Mouse (Mus musculus) stomach, embryonic 15.5 days (tissue): Measurements from ENCODE around the gene Psmg1. TPM values are rescaled to one million over a fixed set of nuclear protein-coding genes. Genes with fewer than 3 reads are reported as not detected.

Experiments used
- ATAC-seq: fragments of 200-750 bp; cut with Nextera tagmentation; 2 replicates; pipeline ENCODE4 v1.8.0; 2017; ENCODE audit warnings: low read depth, moderate number of reproducible peaks, moderate TSS enrichment; ENCODE audit not compliant: insufficient read depth, low FRiP score
- H3K27ac ChIP-seq: fragments of 300-500 bp; sonication (generic); 2 replicates; pipeline ENCODE4 v1.5.1; 2015; ENCODE audit warnings: mild to moderate bottlenecking, inconsistent platforms
- H3K27me3 ChIP-seq: fragments of 300-500 bp; sonication (generic); replicated peaks from 2 replicates; pipeline ENCODE4 v1.6.1; 2015; ENCODE audit warnings: inconsistent platforms
- H3K36me3 ChIP-seq: fragments of 300-500 bp; sonication (generic); 2 replicates; pipeline ENCODE4 v1.6.1; 2015; ENCODE audit warnings: inconsistent platforms
- H3K4me1 ChIP-seq: fragments of 300-500 bp; sonication (generic); 2 replicates; pipeline ENCODE4 v1.6.1; 2015; ENCODE audit warnings: inconsistent platforms
- H3K4me2 ChIP-seq: fragments of 300-500 bp; sonication (generic); 2 replicates; pipeline ENCODE4 v1.6.1; 2015; ENCODE audit warnings: mild to moderate bottlenecking, inconsistent platforms
- H3K4me3 ChIP-seq: fragments of 300-500 bp; sonication (generic); replicated peaks from 2 replicates; pipeline ENCODE4 v1.5.1; 2015; ENCODE audit warnings: inconsistent platforms
- H3K9ac ChIP-seq: fragments of 300-500 bp; sonication (generic); 2 replicates; pipeline ENCODE4 v1.6.1; 2015; ENCODE audit warnings: inconsistent platforms
- H3K9me3 ChIP-seq: fragments of 300-500 bp; sonication (generic); 2 replicates; pipeline ENCODE4 v1.6.1; 2016; ENCODE audit warnings: inconsistent platforms
- WGBS: fragments of 180-500 bp; shearing (Covaris S2); methylation state at CpG from one replicate; pipeline ENCODE4 v1.1.7; 2015; 5-methylcytosine and 5-hydroxymethylcytosine counted together
- polyA plus RNA-seq: library from polyadenylated mRNA; unstranded; fragments of >200 nt; fragmentation: Nextera tagmentation; extraction: Ambion mirVana; gene quantifications from 2 replicates; pipeline ENCODE4 v1.2.1, GENCODE M21; 2015

Psmg1 gene
- polyA plus RNA-seq, 1 experiment from 2014 or later: 89.1 TPM

GRCm38 (mm10) chr16:95955716-95956346 lies 34.9 kb downstream of the Psmg1 start:
- H3K27ac ChIP-seq: no peak overlapping the region
- ATAC-seq: no peak
- no peak overlapping the region for H3K9ac ChIP-seq
- no peaks in the 10 kb centered on the region for H3K9me3 ChIP-seq
- WGBS: 60% methylated on average over 5 of the region's 5 CpGs
- no peaks in the 10 kb centered on the region for H3K36me3 ChIP-seq
- H3K27me3 ChIP-seq: no peaks in the 10 kb centered on the region
- H3K4me1 ChIP-seq: no peaks in the 10 kb centered on the region
- no peak overlapping the region for H3K4me3 ChIP-seq
- no peak overlapping the region for H3K4me2 ChIP-seq

- Histone ChIP-seq H3K27me3 (no peaks in the 10 kb centered on the region), H3K36me3 (no peaks in the 10 kb centered on the region), H3K9ac (no peak overlapping the region), H3K4me2 (no peak overlapping the region), H3K4me3 (no peak overlapping the region), H3K9me3 (no peaks in the 10 kb centered on the region), H3K4me1 (no peaks in the 10 kb centered on the region), H3K27ac (no peak overlapping the region)
- ATAC-seq: no peak
- WGBS: 78% methylated on average over 3 of the region's 3 CpGs
These were observed 36.4 kb downstream of the Psmg1 start for GRCm38 (mm10) chr16:95954341-95954740.

- 87% methylated on average over 4 of the region's 4 CpGs for WGBS
- Histone ChIP-seq H3K4me3 (no peak overlapping the region), H3K36me3 (no peaks in the 10 kb centered on the region), H3K4me2 (no peak overlapping the region), H3K4me1 (no peaks in the 10 kb centered on the region), H3K9me3 (no peaks in the 10 kb centered on the region), H3K27me3 (no peaks in the 10 kb centered on the region), H3K9ac (no peak overlapping the region), H3K27ac (no peak overlapping the region)
- no peak for ATAC-seq
These were observed 37.6 kb downstream of the Psmg1 start for GRCm38 (mm10) chr16:95953159-95953650.

GRCm38 (mm10) chr16:95951471-95951870 lies 39.3 kb downstream of the Psmg1 start:
- no peak for ATAC-seq
- WGBS: 90% methylated on average over 2 of the region's 2 CpGs

GRCm38 (mm10) chr16:95945389-95946311 lies 45.1 kb downstream of the Psmg1 start:
- Histone ChIP-seq H3K9ac (no peak overlapping the region), H3K4me2 (peak overlapping the region; percentile 41), H3K4me3 (no peak overlapping the region), H3K27ac (no peak overlapping the region), H3K9me3 (no peaks in the 10 kb centered on the region), H3K4me1 (no peaks in the 10 kb centered on the region), H3K27me3 (no peaks in the 10 kb centered on the region), H3K36me3 (no peaks in the 10 kb centered on the region)
- WGBS: 23% methylated on average over 20 of the region's 20 CpGs
- ATAC-seq: peak; percentile 25; the same call in 1 of the 2 replicates

More at GRCm38 (mm10) chr16:95951471-95951870, 39.3 kb downstream of the Psmg1 start:
- no peaks in the 10 kb centered on the region for H3K9me3 ChIP-seq
- no peak overlapping the region for H3K4me2 ChIP-seq
- H3K9ac ChIP-seq: no peak overlapping the region
- H3K4me1 ChIP-seq: no peaks in the 10 kb centered on the region
- no peaks in the 10 kb centered on the region for H3K36me3 ChIP-seq
- H3K27ac ChIP-seq: no peak overlapping the region
- no peaks in the 10 kb centered on the region for H3K27me3 ChIP-seq
- no peak overlapping the region for H3K4me3 ChIP-seq

GRCm38 (mm10) chr16:95943186-95943585 lies 47.6 kb downstream of the Psmg1 start:
- Histone ChIP-seq H3K9me3 (no peaks in the 10 kb centered on the region), H3K27me3 (no peaks in the 10 kb centered on the region), H3K27ac (no peak overlapping the region), H3K4me2 (no peak overlapping the region), H3K9ac (no peak overlapping the region), H3K4me3 (no peak overlapping the region), H3K4me1 (no peaks in the 10 kb centered on the region), H3K36me3 (no peaks in the 10 kb centered on the region)
- ATAC-seq: no peak
- WGBS: 82% methylated on average over 6 of the region's 6 CpGs

- Histone ChIP-seq H3K9ac (no peak overlapping the region), H3K4me2 (no peak overlapping the region), H3K27ac (no peak overlapping the region), H3K4me3 (no peak overlapping the region), H3K9me3 (no peaks in the 10 kb centered on the region), H3K36me3 (no peaks in the 10 kb centered on the region), H3K4me1 (no peaks in the 10 kb centered on the region), H3K27me3 (no peaks in the 10 kb centered on the region)
- WGBS: 73% methylated on average over 5 of the region's 5 CpGs
- no peak for ATAC-seq
These were observed 49.2 kb downstream of the Psmg1 start for GRCm38 (mm10) chr16:95941575-95941974.

- H3K4me2 ChIP-seq: no peak overlapping the region
- WGBS: 29% methylated on average over 6 of the region's 6 CpGs
- no peak overlapping the region for H3K9ac ChIP-seq
- no peaks in the 10 kb centered on the region for H3K27me3 ChIP-seq
- H3K36me3 ChIP-seq: no peaks in the 10 kb centered on the region
- 0 out of 2 replicates have a peak, but pooled peaks have one; percentile 42 for ATAC-seq
- no peak overlapping the region for H3K27ac ChIP-seq
- no peak overlapping the region for H3K4me3 ChIP-seq
- no peaks in the 10 kb centered on the region for H3K4me1 ChIP-seq
- no peaks in the 10 kb centered on the region for H3K9me3 ChIP-seq
These were observed 55.2 kb downstream of the Psmg1 start for GRCm38 (mm10) chr16:95935495-95935961.

- no peaks in the 10 kb centered on the region for H3K9me3 ChIP-seq
- H3K4me2 ChIP-seq: no peak overlapping the region
- WGBS: 59% methylated on average over 6 of the region's 6 CpGs
- no peak overlapping the region for H3K27ac ChIP-seq
- no peaks in the 10 kb centered on the region for H3K36me3 ChIP-seq
- no peak overlapping the region for H3K4me3 ChIP-seq
- no peak for ATAC-seq
- H3K9ac ChIP-seq: no peak overlapping the region
- H3K27me3 ChIP-seq: no peaks in the 10 kb centered on the region
- H3K4me1 ChIP-seq: peaks cover 11% of the 10 kb centered on the region; the same call in 1 of the 2 replicates
These were observed 57.9 kb downstream of the Psmg1 start for GRCm38 (mm10) chr16:95932860-95933259.

GRCm38 (mm10) chr16:95931509-95931908 lies 59.3 kb downstream of the Psmg1 start:
- H3K27ac ChIP-seq: no peak overlapping the region
- no peaks in the 10 kb centered on the region for H3K36me3 ChIP-seq
- no peak overlapping the region for H3K4me3 ChIP-seq
- peaks cover 11% of the 10 kb centered on the region; the same call in 1 of the 2 replicates for H3K4me1 ChIP-seq
- ATAC-seq: no peak
- no peak overlapping the region for H3K9ac ChIP-seq
- WGBS: 78% methylated on average over 12 of the region's 12 CpGs
- H3K9me3 ChIP-seq: no peaks in the 10 kb centered on the region
- no peaks in the 10 kb centered on the region for H3K27me3 ChIP-seq
- H3K4me2 ChIP-seq: no peak overlapping the region
